Mouse (Mus musculus) kidney, postnatal 36 days (tissue): ENCODE data around the gene Anln.
"Not testable (repeated sequence)": the region's sequence is repeated elsewhere in the genome, so short reads cannot be mapped to it uniquely, and the experiment has no call there.

Experiments used
- DNase-seq, 2 experiments: peaks; one replicate each; pipeline ENCODE4 v3.0.0; 2021 to 2022; ENCODE audit warnings: mixed read lengths in 2 of 2

Gene Anln

GRCm38 (mm10) chr9:22389021-22389476, at the start of gene Anln:
Gene Anln, minus strand, starts transcription at chr9:22389188.
- DNase-seq: peak; percentile 92 to 97

- DNase-seq: no peak
These were observed 45.1 kb upstream of the Anln start for GRCm38 (mm10) chr9:22434101-22434500.

GRCm38 (mm10) chr9:22433221-22433620, 44.2 kb upstream of the Anln start:
- DNase-seq: no peak

- DNase-seq: peak in 1 of 2 experiments; percentile 41
These were observed 41.4 kb upstream of the Anln start for GRCm38 (mm10) chr9:22430315-22430840.

- DNase-seq: peak; percentile 17 to 52
These were observed 40.7 kb upstream of the Anln start for GRCm38 (mm10) chr9:22429533-22430241.

GRCm38 (mm10) chr9:22428666-22429410, 39.9 kb upstream of the Anln start:
- no peak for DNase-seq

- no peak for DNase-seq
These were observed 39.2 kb upstream of the Anln start for GRCm38 (mm10) chr9:22428028-22428665.

- no peak for DNase-seq
These were observed 35.7 kb upstream of the Anln start for GRCm38 (mm10) chr9:22424719-22425118.

GRCm38 (mm10) chr9:22424196-22424595, 35.2 kb upstream of the Anln start:
- DNase-seq: no peak

- no peak for DNase-seq
These were observed 34.5 kb upstream of the Anln start for GRCm38 (mm10) chr9:22423507-22423906.

GRCm38 (mm10) chr9:22422559-22422958, 33.6 kb upstream of the Anln start:
- no peak for DNase-seq

GRCm38 (mm10) chr9:22420491-22420890, 31.5 kb upstream of the Anln start:
- DNase-seq: peak in 1 of 2 experiments; percentile 37

GRCm38 (mm10) chr9:22419877-22420276, 30.9 kb upstream of the Anln start:
- no peak for DNase-seq

- DNase-seq: peak in 1 of 2 experiments; percentile 10
These were observed 28.6 kb upstream of the Anln start for GRCm38 (mm10) chr9:22417547-22417946.

- DNase-seq: no peak
These were observed 27.2 kb upstream of the Anln start for GRCm38 (mm10) chr9:22416187-22416586.

- peak; percentile 98 to 99 for DNase-seq
These were observed 22.2 kb upstream of the Anln start, which contains the start of gene 9530077C05Rik for GRCm38 (mm10) chr9:22411002-22411857. Gene 9530077C05Rik, plus strand, starts transcription at chr9:22411513.

GRCm38 (mm10) chr9:22409501-22409900, 20.5 kb upstream of the Anln start:
- DNase-seq: no peak

GRCm38 (mm10) chr9:22408344-22408743, 19.4 kb upstream of the Anln start:
- peak; percentile 21 to 49 for DNase-seq

GRCm38 (mm10) chr9:22407633-22408032, 18.6 kb upstream of the Anln start:
- DNase-seq: not testable (repeated sequence)

GRCm38 (mm10) chr9:22405414-22405813, 16.4 kb upstream of the Anln start:
- no peak for DNase-seq

- DNase-seq: not testable (repeated sequence)
These were observed 14.5 kb upstream of the Anln start for GRCm38 (mm10) chr9:22403501-22403900.

GRCm38 (mm10) chr9:22402976-22403375, 14.0 kb upstream of the Anln start:
- DNase-seq: no peak
